Mouse (Mus musculus) embryonic facial prominence, embryonic 11.5 days (tissue): ENCODE results near the gene Spocd1. TPM values are rescaled to one million over a fixed set of nuclear protein-coding genes. Genes with fewer than 3 reads are reported as not detected.
A peak's percentile ranks its signal among the peaks of the same experiment; 100 is the strongest.

Experiments
- ATAC-seq: fragments of 200-750 bp; cut with Nextera tagmentation; replicated peaks from 2 replicates; pipeline ENCODE4 v1.8.0; 2017; ENCODE audit warnings: low read depth; ENCODE audit not compliant: insufficient number of reproducible peaks, low FRiP score, low TSS enrichment
- DNase-seq: peaks from one replicate; pipeline ENCODE4 v3.0.0-alpha.2; 2015; ENCODE audit warnings: low spot score
- H3K27ac ChIP-seq: fragments of 300-500 bp; sonication (generic); replicated peaks from 2 replicates; pipeline ENCODE4 v1.5.1; 2014; ENCODE audit warnings: mild to moderate bottlenecking, low read depth, low read length, control low read depth
- H3K27me3 ChIP-seq: fragments of 300-500 bp; sonication (generic); 2 replicates; pipeline ENCODE4 v1.6.1; 2014; ENCODE audit warnings: mild to moderate bottlenecking, low read length, moderate library complexity, mixed read lengths; ENCODE audit not compliant: control insufficient read depth, insufficient read depth
- H3K36me3 ChIP-seq: fragments of 300-500 bp; sonication (generic); replicated peaks from 2 replicates; pipeline ENCODE4 v1.6.1; 2014; ENCODE audit warnings: low read depth, mild to moderate bottlenecking, low read length, moderate library complexity, mixed read lengths; ENCODE audit not compliant: control insufficient read depth, insufficient read depth
- H3K4me1 ChIP-seq: fragments of 300-500 bp; sonication (generic); 2 replicates; pipeline ENCODE4 v1.6.1; 2014; ENCODE audit warnings: low read length, mixed read lengths; ENCODE audit not compliant: control insufficient read depth, insufficient read depth
- H3K4me2 ChIP-seq: fragments of 300-500 bp; sonication (generic); 2 replicates; pipeline ENCODE4 v1.6.1; 2014; ENCODE audit warnings: low read depth, mild to moderate bottlenecking, control low read depth, low read length, moderate library complexity
- H3K4me3 ChIP-seq: fragments of 300-500 bp; sonication (generic); 2 replicates; pipeline ENCODE4 v1.5.1; 2014; ENCODE audit warnings: low read depth, low read length, control low read depth
- H3K9ac ChIP-seq: fragments of 300-500 bp; sonication (generic); replicated peaks from 2 replicates; pipeline ENCODE4 v1.6.1; 2014; ENCODE audit warnings: mild to moderate bottlenecking, control low read depth, low read length
- H3K9me3 ChIP-seq: fragments of 300-500 bp; sonication (generic); replicated peaks from 2 replicates; pipeline ENCODE4 v1.6.1; 2016; ENCODE audit warnings: mild to moderate bottlenecking, low read length, inconsistent platforms, mixed read lengths; ENCODE audit not compliant: control insufficient read depth
- WGBS: fragments of 180-500 bp; shearing (Covaris S2); extraction: QIAGEN DNeasy Blood & Tissue Kit; methylation state at CpG from one replicate; pipeline ENCODE4 v1.1.7; 2014; 5-methylcytosine and 5-hydroxymethylcytosine counted together
- polyA plus RNA-seq: library from polyadenylated mRNA; unstranded; fragments of >200 nt; fragmentation: Nextera tagmentation; extraction: Ambion mirVana; gene quantifications from 2 replicates; pipeline ENCODE4 v1.2.1, GENCODE M21; 2014

Spocd1 gene
- not detected in 2 replicates for polyA plus RNA-seq

- 50% methylated on average over 4 of the region's 4 CpGs for WGBS
- Histone ChIP-seq H3K4me3 (no peak within 1 kb of the TSS), H3K36me3 (no peaks in the 10 kb centered on the region), H3K27ac (no peak within 1 kb of the TSS), H3K4me2 (peak within 1 kb of the TSS; percentile 25; the same call in 1 of the 2 replicates), H3K9ac (no peak within 1 kb of the TSS), H3K9me3 (no peaks in the 10 kb centered on the region), H3K27me3 (no peaks in the 10 kb centered on the region), H3K4me1 (no peaks in the 10 kb centered on the region)
- DNase-seq (no peak), ATAC-seq (no peak)
These were observed at the start of gene Spocd1 for GRCm38 (mm10) chr4:129928949-129929348. Gene Spocd1 (plus strand): TSS chr4:129929249.

GRCm38 (mm10) chr4:129880615-129881014 is 48.4 kb upstream of the Spocd1 start:
- 77% methylated on average over 7 of the region's 7 CpGs for whole genome bisulfite sequencing
- H3K4me2 ChIP-seq, result no peak overlapping the region
- no peak for ATAC-seq
- no peaks in the 10 kb centered on the region for H3K9me3 ChIP-seq
- H3K27me3 ChIP-seq, result no peaks in the 10 kb centered on the region
- DNase-seq, result no peak
- H3K4me1 ChIP-seq, result peaks cover 12% of the 10 kb centered on the region
- H3K36me3 ChIP-seq, result no peaks in the 10 kb centered on the region
- H3K27ac ChIP-seq, result no peak overlapping the region
- H3K9ac ChIP-seq, result no peak overlapping the region
- H3K4me3 ChIP-seq, result no peak overlapping the region

- peaks cover 12% of the 10 kb centered on the region for H3K4me1 ChIP-seq
- no peak overlapping the region for H3K27ac ChIP-seq
- H3K27me3 ChIP-seq, result no peaks in the 10 kb centered on the region
- no peaks in the 10 kb centered on the region for H3K36me3 ChIP-seq
- DNase-seq (no peak), ATAC-seq (no peak)
- H3K9ac ChIP-seq, result 0 out of 2 replicates have a peak overlapping the region, but pooled peaks have one; percentile 30
- no peak overlapping the region for H3K4me2 ChIP-seq
- H3K9me3 ChIP-seq, result no peaks in the 10 kb centered on the region
- no peak overlapping the region for H3K4me3 ChIP-seq
- 24% methylated on average over 3 of the region's 3 CpGs for WGBS
These were observed 47.4 kb upstream of the Spocd1 start for GRCm38 (mm10) chr4:129881661-129882060.

GRCm38 (mm10) chr4:129882555-129883293 is 46.3 kb upstream of the Spocd1 start:
- WGBS, result 32% methylated on average over 10 of the region's 11 CpGs
- H3K4me1 ChIP-seq, result peaks cover 10% of the 10 kb centered on the region
- H3K4me3 ChIP-seq, result no peak overlapping the region
- no peaks in the 10 kb centered on the region for H3K9me3 ChIP-seq
- H3K4me2 ChIP-seq, result no peak overlapping the region; the same call in 1 of the 2 replicates
- no peaks in the 10 kb centered on the region for H3K36me3 ChIP-seq
- 0 out of 2 replicates have a peak overlapping the region, but pooled peaks have one; percentile 28 for H3K27ac ChIP-seq
- no peaks in the 10 kb centered on the region for H3K27me3 ChIP-seq
- H3K9ac ChIP-seq, result peak overlapping the region; percentile 34; the same call in 1 of the 2 replicates
- ATAC-seq (no peak), DNase-seq (peak; percentile 52)

- ATAC-seq (no peak), DNase-seq (no peak)
- Histone ChIP-seq H3K9me3 (no peaks in the 10 kb centered on the region), H3K4me1 (peaks cover 8% of the 10 kb centered on the region), H3K4me3 (no peak overlapping the region), H3K9ac (no peak overlapping the region), H3K4me2 (no peak overlapping the region), H3K27ac (no peak overlapping the region), H3K27me3 (no peaks in the 10 kb centered on the region), H3K36me3 (no peaks in the 10 kb centered on the region)
- 72% methylated on average over 12 of the region's 12 CpGs for WGBS
These were observed 44.8 kb upstream of the Spocd1 start for GRCm38 (mm10) chr4:129884041-129884930.

- no peaks in the 10 kb centered on the region for H3K27me3 ChIP-seq
- DNase-seq, result no peak
- H3K4me1 ChIP-seq, result no peaks in the 10 kb centered on the region
- H3K9me3 ChIP-seq, result no peaks in the 10 kb centered on the region
- H3K4me3 ChIP-seq, result no peak overlapping the region
- no peak overlapping the region for H3K9ac ChIP-seq
- ATAC-seq, result no peak
- WGBS, result 80% methylated on average over 10 of the region's 10 CpGs
- H3K36me3 ChIP-seq, result no peaks in the 10 kb centered on the region
- no peak overlapping the region for H3K27ac ChIP-seq
- H3K4me2 ChIP-seq, result no peak overlapping the region
These were observed 39.4 kb upstream of the Spocd1 start for GRCm38 (mm10) chr4:129889661-129890060.

GRCm38 (mm10) chr4:129890094-129890493 is 39.0 kb upstream of the Spocd1 start:
- H3K9me3 ChIP-seq, result no peaks in the 10 kb centered on the region
- no peaks in the 10 kb centered on the region for H3K4me1 ChIP-seq
- 83% methylated on average over 7 of the region's 7 CpGs for WGBS
- no peak overlapping the region for H3K4me2 ChIP-seq
- H3K27ac ChIP-seq, result no peak overlapping the region
- H3K9ac ChIP-seq, result no peak overlapping the region
- ATAC-seq (no peak), DNase-seq (no peak)
- no peak overlapping the region for H3K4me3 ChIP-seq
- H3K36me3 ChIP-seq, result no peaks in the 10 kb centered on the region
- no peaks in the 10 kb centered on the region for H3K27me3 ChIP-seq

- H3K4me2 ChIP-seq, result no peak overlapping the region
- no peaks in the 10 kb centered on the region for H3K27me3 ChIP-seq
- 92% methylated on average over 3 of the region's 3 CpGs for WGBS
- H3K4me3 ChIP-seq, result no peak overlapping the region
- no peaks in the 10 kb centered on the region for H3K36me3 ChIP-seq
- H3K9ac ChIP-seq, result no peak overlapping the region
- H3K4me1 ChIP-seq, result no peaks in the 10 kb centered on the region
- DNase-seq (no peak), ATAC-seq (no peak)
- no peak overlapping the region for H3K27ac ChIP-seq
- no peaks in the 10 kb centered on the region for H3K9me3 ChIP-seq
These were observed 34.2 kb upstream of the Spocd1 start for GRCm38 (mm10) chr4:129894861-129895260.
